Mouse (Mus musculus) MEL (cell line): Measurements from ENCODE around the gene Gm10283. TPM values are rescaled to one million over a fixed set of nuclear protein-coding genes. Genes with fewer than 3 reads are reported as not detected.

Experiments used
- DNase-seq: peaks from one replicate; pipeline ENCODE4 v3.0.0; 2011; ENCODE audit warnings: low read depth, low spot score
- H3K27ac ChIP-seq: 2 replicates; pipeline ENCODE4 v1.5.1; 2012; ENCODE audit warnings: low read depth, mild to moderate bottlenecking, control low read depth, low read length, moderate library complexity; ENCODE audit not compliant: control insufficient read depth
- H3K27me3 ChIP-seq, 2 experiments: fragments of 150-350 bp in 1 of 2; sonication (generic) in 1 of 2; 2 replicates each; pipeline ENCODE4 v1.6.1; 2012; ENCODE audit warnings: low read length in 2 of 2, mild to moderate bottlenecking in 2 of 2, improper control_type of control experiment in 1 of 2, moderate library complexity in 1 of 2; ENCODE audit not compliant: insufficient read depth in 2 of 2, control insufficient read depth in 1 of 2
- H3K36me3 ChIP-seq, 2 experiments: 2 replicates each; pipeline ENCODE4 v1.6.1; 2012 to 2014; ENCODE audit warnings: low read length in 2 of 2, improper control_type of control experiment in 1 of 2, inconsistent platforms in 1 of 2, mild to moderate bottlenecking in 1 of 2; ENCODE audit not compliant: insufficient read depth in 2 of 2, control insufficient read depth in 1 of 2
- H3K4me1 ChIP-seq, 2 experiments: fragments of 150-350 bp in 1 of 2; sonication (generic) in 1 of 2; 2 replicates each; pipeline ENCODE4 v1.6.1; 2012; ENCODE audit warnings: low read length in 2 of 2, improper control_type of control experiment in 1 of 2, mild to moderate bottlenecking in 1 of 2; ENCODE audit not compliant: insufficient read depth in 2 of 2, control insufficient read depth in 1 of 2
- H3K4me3 ChIP-seq, 2 experiments: fragments of 150-350 bp in 1 of 2; sonication (generic) in 1 of 2; 2 replicates each; pipeline ENCODE4 v1.5.1; 2012; ENCODE audit warnings: low read depth in 2 of 2, low read length in 2 of 2, mild to moderate bottlenecking in 2 of 2, moderate library complexity in 2 of 2, control low read depth in 1 of 2, improper control_type of control experiment in 1 of 2; ENCODE audit not compliant: control insufficient read depth in 1 of 2, insufficient read depth in 1 of 2
- H3K79me2 ChIP-seq: 2 replicates; pipeline ENCODE4 v1.6.1; 2012; ENCODE audit warnings: mild to moderate bottlenecking, low read length, moderate library complexity; ENCODE audit not compliant: control insufficient read depth, poor library complexity, insufficient read depth
- H3K9ac ChIP-seq: 2 replicates; pipeline ENCODE4 v1.6.1; 2012; ENCODE audit warnings: low read depth, mild to moderate bottlenecking, control low read depth, low read length, moderate library complexity; ENCODE audit not compliant: control insufficient read depth, poor library complexity, severe bottlenecking
- H3K9me3 ChIP-seq: fragments of 150-350 bp; sonication (generic); replicated peaks from 2 replicates; pipeline ENCODE4 v1.6.1; 2012; ENCODE audit warnings: mild to moderate bottlenecking, low read length, improper control_type of control experiment, moderate library complexity; ENCODE audit not compliant: insufficient read depth
- BHLHE40 ChIP-seq: IDR thresholded peaks from 2 replicates; pipeline ENCODE4 v1.6.1; 2012; ENCODE audit warnings: low read depth, mild to moderate bottlenecking, inconsistent platforms, low read length, improper control_type of control experiment, borderline replicate concordance
- CHD2 ChIP-seq: IDR thresholded peaks from 2 replicates; pipeline ENCODE4 v1.6.1; 2011; ENCODE audit warnings: low read length, improper control_type of control experiment
- CTCF ChIP-seq, 3 experiments: IDR thresholded peaks in 2 of 3; conservative IDR thresholded peaks in 1 of 3; 2 replicates each; pipeline ENCODE4 v1.5.1; 2011 to 2012; ENCODE audit warnings: low read length in 3 of 3, low read depth in 2 of 3, mild to moderate bottlenecking in 2 of 3, improper control_type of control experiment in 1 of 3, inconsistent platforms in 1 of 3, mixed read lengths in 1 of 3, moderate library complexity in 1 of 3; ENCODE audit not compliant: control insufficient read depth in 1 of 3, insufficient read depth in 1 of 3, poor library complexity in 1 of 3, severe bottlenecking in 1 of 3
- E2F4 ChIP-seq: IDR thresholded peaks from 2 replicates; pipeline ENCODE4 v1.6.1; 2011; ENCODE audit warnings: low read depth, low read length, improper control_type of control experiment, borderline replicate concordance
- ELF1 ChIP-seq: IDR thresholded peaks from 2 replicates; pipeline ENCODE4 v1.6.1; 2014; ENCODE audit warnings: low read depth, mild to moderate bottlenecking, inconsistent platforms, low read length, improper control_type of control experiment, moderate library complexity
- EP300 ChIP-seq, 2 experiments: IDR thresholded peaks; 2 replicates each; pipeline ENCODE4 v1.6.1; 2011; ENCODE audit warnings: improper control_type of control experiment in 2 of 2, low read length in 2 of 2, low read depth in 1 of 2, mild to moderate bottlenecking in 1 of 2
- HCFC1 ChIP-seq: IDR thresholded peaks from 2 replicates; pipeline ENCODE4 v1.6.1; 2012; ENCODE audit warnings: low read depth, mild to moderate bottlenecking, inconsistent platforms, low read length, improper control_type of control experiment, moderate library complexity
- KAT2A ChIP-seq: conservative IDR thresholded peaks from 2 replicates; pipeline ENCODE4 v1.6.1; 2012; ENCODE audit warnings: low read depth, low read length, improper control_type of control experiment, inconsistent platforms
- MAFK ChIP-seq: IDR thresholded peaks from 2 replicates; pipeline ENCODE4 v1.6.1; 2011; ENCODE audit warnings: low read depth, mild to moderate bottlenecking, low read length, improper control_type of control experiment, borderline replicate concordance
- MAZ ChIP-seq: IDR thresholded peaks from 2 replicates; pipeline ENCODE4 v1.6.1; 2012; ENCODE audit warnings: low read depth, mild to moderate bottlenecking, inconsistent platforms, low read length, improper control_type of control experiment
- MXI1 ChIP-seq: IDR thresholded peaks from 2 replicates; pipeline ENCODE4 v1.6.1; 2011; ENCODE audit warnings: mild to moderate bottlenecking, low read depth, low read length, improper control_type of control experiment
- MYB ChIP-seq: IDR thresholded peaks from 2 replicates; pipeline ENCODE4 v1.6.1; 2011; ENCODE audit warnings: mild to moderate bottlenecking, low read depth, low read length, improper control_type of control experiment
- MYC ChIP-seq: IDR thresholded peaks from 2 replicates; pipeline ENCODE4 v1.6.1; 2011; ENCODE audit warnings: low read depth, mild to moderate bottlenecking, low read length, improper control_type of control experiment, moderate library complexity
- POLR2AphosphoS2 ChIP-seq: IDR thresholded peaks from 2 replicates; pipeline ENCODE4 v1.6.1; 2011; ENCODE audit warnings: low read length, improper control_type of control experiment
- POLR2AphosphoS5 ChIP-seq: IDR thresholded peaks from 2 replicates; pipeline ENCODE4 v1.6.1; 2012; ENCODE audit warnings: low read depth, borderline replicate concordance, mild to moderate bottlenecking, inconsistent platforms, low read length, moderate library complexity, mixed read lengths
- RCOR1 ChIP-seq: IDR thresholded peaks from 2 replicates; pipeline ENCODE4 v1.6.1; 2012; ENCODE audit warnings: low read depth, mild to moderate bottlenecking, inconsistent platforms, low read length, improper control_type of control experiment
- SIN3A ChIP-seq: IDR thresholded peaks from 2 replicates; pipeline ENCODE4 v1.6.1; 2012; ENCODE audit warnings: low read length, improper control_type of control experiment, inconsistent platforms
- TAL1 ChIP-seq: IDR thresholded peaks from 2 replicates; pipeline ENCODE4 v1.6.1; 2012; ENCODE audit warnings: mild to moderate bottlenecking, inconsistent platforms, low read length, moderate library complexity, mixed read lengths
- TBP ChIP-seq: IDR thresholded peaks from 2 replicates; pipeline ENCODE4 v1.8.0; 2011; ENCODE audit warnings: low read depth, low read length, improper control_type of control experiment
- TCF12 ChIP-seq: IDR thresholded peaks from 2 replicates; pipeline ENCODE4 v1.6.1; 2014; ENCODE audit warnings: low read depth, mild to moderate bottlenecking, inconsistent platforms, low read length, improper control_type of control experiment, moderate library complexity
- UBTF ChIP-seq: IDR thresholded peaks from 2 replicates; pipeline ENCODE4 v1.6.1; 2012; ENCODE audit warnings: low read depth, mild to moderate bottlenecking, inconsistent platforms, low read length, improper control_type of control experiment, moderate library complexity, borderline replicate concordance; ENCODE audit not compliant: insufficient read depth
- USF1 ChIP-seq: IDR thresholded peaks from 2 replicates; pipeline ENCODE4 v1.6.1; 2014; ENCODE audit warnings: low read depth, mild to moderate bottlenecking, inconsistent platforms, low read length, improper control_type of control experiment, moderate library complexity
- ZMIZ1 ChIP-seq: IDR thresholded peaks from 2 replicates; pipeline ENCODE4 v1.6.1; 2012; ENCODE audit warnings: low read depth, mild to moderate bottlenecking, inconsistent platforms, low read length, improper control_type of control experiment, moderate library complexity
- ZNF384 ChIP-seq: IDR thresholded peaks from 2 replicates; pipeline ENCODE4 v1.6.1; 2012; ENCODE audit warnings: low read depth, mild to moderate bottlenecking, inconsistent platforms, low read length, improper control_type of control experiment
- polyA plus RNA-seq, 2 experiments: library from polyadenylated mRNA; stranded (reverse) in 1 of 2; unstranded in 1 of 2; fragments of >175 nt in 1 of 2; fragments of >200 nt in 1 of 2; gene quantifications; 2 replicates each; pipeline versions ENCODE4 v1.2.1 to v1.2.4; 2012; ENCODE audit warnings: low replicate concordance in 2 of 2, low read depth in 1 of 2; ENCODE audit not compliant: insufficient read length in 2 of 2, insufficient read depth in 1 of 2, missing spikeins in 1 of 2
- total RNA-seq: library from RNA; depleted of rRNA; stranded (reverse); fragments of 300-350 nt; gene quantifications from 2 replicates; pipeline ENCODE4 v1.2.3, GENCODE M21; 2012; rRNA removed

Gene Gm10283
- total RNA-seq = not detected in 2 replicates
- not detected for polyA plus RNA-seq

DNA sequence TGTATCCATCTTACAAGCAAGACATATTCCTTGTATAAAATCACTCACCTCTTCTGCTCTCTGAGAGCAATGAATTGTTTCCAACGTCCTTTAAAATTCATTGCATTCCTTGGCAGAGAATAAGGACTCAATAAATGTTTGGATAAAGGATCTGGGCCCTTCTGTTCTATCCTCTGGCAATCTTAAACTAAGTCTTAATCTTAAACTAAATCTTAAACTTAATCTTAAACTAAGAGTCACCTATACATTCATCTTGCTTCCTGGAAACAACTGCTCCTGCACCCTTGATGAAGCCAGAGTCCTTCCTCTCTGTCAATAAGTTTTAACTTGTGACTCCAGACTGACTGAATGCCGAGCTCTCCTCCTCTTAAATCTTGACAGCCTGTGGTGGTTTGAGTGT is at the start of gene Gm10283:
Gm10283 (minus strand) TSS at position 101 of the 400 bp plus-strand sequence.
- H3K9me3 ChIP-seq = no peaks in the 10 kb centered on the region
- DNase-seq = no peak
- H3K79me2 ChIP-seq = no peaks in the 10 kb centered on the region
- H3K27me3 ChIP-seq = no peaks in the 10 kb centered on the region
- H3K4me1 ChIP-seq = no peaks in the 10 kb centered on the region
- no peak within 1 kb of the TSS for H3K4me3 ChIP-seq
- no peak within 1 kb of the TSS for H3K9ac ChIP-seq
- H3K27ac ChIP-seq = no peak within 1 kb of the TSS
- TF ChIP-seq BHLHE40 = no peak
- no peak for TF ChIP-seq POLR2AphosphoS2
- no peak for TF ChIP-seq POLR2AphosphoS5
- no peak for TF ChIP-seq HCFC1
- TF ChIP-seq ZNF384 = no peak
- no peak for TF ChIP-seq MXI1
- TF ChIP-seq TBP = no peak
- TF ChIP-seq MYB = no peak
- no peak for TF ChIP-seq ZMIZ1
- TF ChIP-seq CHD2 = no peak
- TF ChIP-seq ELF1 = no peak
- no peak for TF ChIP-seq UBTF
- H3K36me3 ChIP-seq = no peaks in the 10 kb centered on the region

DNA sequence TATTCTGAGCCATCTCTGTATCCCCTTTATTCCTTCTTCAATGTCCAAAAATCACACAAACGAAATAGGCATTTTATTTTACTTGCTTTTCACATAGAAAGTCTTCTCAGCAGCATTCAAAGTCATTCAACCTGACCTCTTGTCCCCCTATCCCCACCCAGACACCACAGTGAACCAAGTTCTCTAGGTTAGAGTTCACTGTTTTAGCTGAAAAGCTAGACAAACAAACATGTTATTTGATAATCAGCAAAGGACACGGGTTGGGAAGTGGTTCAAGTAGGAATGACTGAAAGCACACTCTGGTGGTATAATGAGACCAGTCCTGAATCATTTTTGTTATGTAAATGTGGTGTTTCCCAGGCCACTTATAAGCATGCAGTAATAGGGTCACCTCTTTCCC is 31.9 kb upstream of the Gm10283 start:
- DNase-seq = no peak
- Histone ChIP-seq H3K27me3 (no peaks in the 10 kb centered on the region), H3K9me3 (no peaks in the 10 kb centered on the region), H3K79me2 (no peaks in the 10 kb centered on the region), H3K4me3 (no peak overlapping the region), H3K27ac (no peak overlapping the region), H3K36me3 (no peaks in the 10 kb centered on the region), H3K4me1 (no peaks in the 10 kb centered on the region), H3K9ac (no peak overlapping the region)
- no peak for TF ChIP-seq BHLHE40
- TF ChIP-seq E2F4 = no peak
- no peak for TF ChIP-seq CTCF (IDR thresholded peaks at IDR 0.05 in 2 of 3, conservative IDR thresholded peaks at IDR 0.05 in 1 of 3; ENCODE audit: control insufficient read depth in 1 of 3, insufficient read depth in 1 of 3, low read depth in 2 of 3, low read length in 3 of 3, poor library complexity in 1 of 3, severe bottlenecking in 1 of 3)
- no peak for TF ChIP-seq MYC
- TF ChIP-seq ZMIZ1 = no peak
- TF ChIP-seq CHD2 = no peak
- TF ChIP-seq SIN3A = no peak
- no peak for TF ChIP-seq RCOR1
- no peak for TF ChIP-seq MYB
- no peak for TF ChIP-seq TAL1
- TF ChIP-seq USF1 = no peak
- no peak for TF ChIP-seq MAFK
- no peak for TF ChIP-seq MAZ
- no peak for TF ChIP-seq TCF12
- TF ChIP-seq KAT2A = no peak
- TF ChIP-seq TBP = no peak
- TF ChIP-seq EP300 (IDR thresholded peaks at IDR 0.05; ENCODE audit: low read depth in 1 of 2, low read length in 2 of 2) = no peak
